Mouse (Mus musculus) heart, postnatal 0 days (tissue): ENCODE data around the gene Thnsl2. TPM values are rescaled to one million over a fixed set of nuclear protein-coding genes. Genes with fewer than 3 reads are reported as not detected.

ENCODE experiments used
- ATAC-seq: fragments of 200-750 bp; cut with Nextera tagmentation; 2 replicates; pipeline ENCODE4 v1.8.0; 2017; ENCODE audit warnings: low read depth, moderate number of reproducible peaks, moderate library complexity; ENCODE audit not compliant: insufficient read depth
- DNase-seq: peaks from one replicate; pipeline ENCODE4 v3.0.0-alpha.2; 2016; ENCODE audit warnings: low spot score
- H3K27ac ChIP-seq: fragments of 300-500 bp; sonication (generic); 2 replicates; pipeline ENCODE4 v1.5.1; 2014; ENCODE audit warnings: low read depth, mild to moderate bottlenecking
- H3K27me3 ChIP-seq: fragments of 300-500 bp; sonication (generic); 2 replicates; pipeline ENCODE4 v1.6.1; 2014; ENCODE audit warnings: low read length, mixed read lengths; ENCODE audit not compliant: control insufficient read depth, insufficient read depth
- H3K36me3 ChIP-seq: fragments of 300-500 bp; sonication (generic); replicated peaks from 2 replicates; pipeline ENCODE4 v1.6.1; 2014; ENCODE audit warnings: low read length, mixed read lengths; ENCODE audit not compliant: control insufficient read depth, insufficient read depth
- H3K4me1 ChIP-seq: fragments of 300-500 bp; sonication (generic); 2 replicates; pipeline ENCODE4 v1.6.1; 2014; ENCODE audit warnings: antibody characterized with exemption; ENCODE audit not compliant: control insufficient read depth, insufficient read depth
- H3K4me2 ChIP-seq: fragments of 300-500 bp; sonication (generic); 2 replicates; pipeline ENCODE4 v1.6.1; 2014; ENCODE audit warnings: low read depth, mild to moderate bottlenecking, low read length, moderate library complexity
- H3K4me3 ChIP-seq: fragments of 300-500 bp; sonication (generic); 2 replicates; pipeline ENCODE4 v1.5.1; 2014; ENCODE audit warnings: low read depth, low read length
- H3K9ac ChIP-seq: fragments of 300-500 bp; sonication (generic); replicated peaks from 2 replicates; pipeline ENCODE4 v1.6.1; 2014; ENCODE audit warnings: low read depth, low read length, mixed read lengths
- H3K9me3 ChIP-seq: fragments of 300-500 bp; sonication (generic); replicated peaks from 2 replicates; pipeline ENCODE4 v1.6.1; 2016; ENCODE audit warnings: low read length; ENCODE audit not compliant: control insufficient read depth
- CTCF ChIP-seq: IDR thresholded peaks from 2 replicates; pipeline ENCODE4 v1.5.1; 2016; ENCODE audit warnings: antibody characterized with exemption, control low read depth, low read depth
- EP300 ChIP-seq: IDR thresholded peaks from 2 replicates; pipeline ENCODE4 v1.6.1; 2016; ENCODE audit warnings: antibody characterized with exemption, low read depth
- whole genome bisulfite sequencing: fragments of 180-500 bp; shearing (Covaris S2); extraction: QIAGEN DNeasy Blood & Tissue Kit; methylation state at CpG from one replicate; pipeline ENCODE4 v1.1.7; 2014; 5-methylcytosine and 5-hydroxymethylcytosine counted together
- polyA plus RNA-seq: library from polyadenylated mRNA; unstranded; fragments of >200 nt; fragmentation: Nextera tagmentation; extraction: Ambion mirVana; gene quantifications from 2 replicates; pipeline ENCODE4 v1.2.1, GENCODE M21; 2015
- total RNA-seq: library from RNA; depleted of rRNA; stranded (reverse); fragments of >200 nt; gene quantifications from 2 replicates; pipeline ENCODE4 v1.2.3, GENCODE M21; 2014; ENCODE audit warnings: low replicate concordance

Gene Thnsl2
- total and polyA plus RNA-seq, 2 experiments from 2014 or later, result 6.9 to 11.1 TPM

- Histone ChIP-seq H3K4me3 (no peak overlapping the region), H3K9ac (no peak overlapping the region), H3K36me3 (no peaks in the 10 kb centered on the region), H3K27me3 (no peaks in the 10 kb centered on the region), H3K27ac (no peak overlapping the region), H3K4me1 (no peaks in the 10 kb centered on the region), H3K9me3 (no peaks in the 10 kb centered on the region), H3K4me2 (no peak overlapping the region)
- ATAC-seq, result no peak
- TF ChIP-seq EP300 (no peak), CTCF (no peak)
- no peak for DNase-seq
- 81% methylated on average over 1 of the region's 1 CpGs for WGBS
Observed at GRCm38 (mm10) chr6:71180596-71180995, 36.4 kb upstream of the Thnsl2 start.

- H3K4me2 ChIP-seq, result no peak overlapping the region
- TF ChIP-seq CTCF (no peak), EP300 (no peak)
- WGBS, result 78% methylated on average over 10 of the region's 10 CpGs
- ATAC-seq, result no peak; the same call in 1 of the 2 replicates
- no peak overlapping the region for H3K9ac ChIP-seq
- H3K9me3 ChIP-seq, result no peaks in the 10 kb centered on the region
- H3K36me3 ChIP-seq, result no peaks in the 10 kb centered on the region
- H3K27ac ChIP-seq, result no peak overlapping the region
- H3K4me1 ChIP-seq, result no peaks in the 10 kb centered on the region
- no peak for DNase-seq
- no peaks in the 10 kb centered on the region for H3K27me3 ChIP-seq
- no peak overlapping the region for H3K4me3 ChIP-seq
Observed at GRCm38 (mm10) chr6:71172812-71173580, 28.8 kb upstream of the Thnsl2 start.

- Histone ChIP-seq H3K27me3 (no peaks in the 10 kb centered on the region), H3K27ac (no peak overlapping the region), H3K4me2 (no peak overlapping the region), H3K9ac (no peak overlapping the region), H3K36me3 (no peaks in the 10 kb centered on the region), H3K4me1 (peaks cover 5% of the 10 kb centered on the region; the same call in 1 of the 2 replicates), H3K4me3 (no peak overlapping the region), H3K9me3 (no peaks in the 10 kb centered on the region)
- WGBS, result 27% methylated on average over 6 of the region's 6 CpGs
- TF ChIP-seq CTCF (peak; percentile 80), EP300 (no peak)
- peak; percentile 64 for ATAC-seq
- peak; percentile 74 for DNase-seq
Observed at GRCm38 (mm10) chr6:71166551-71167169, 22.4 kb upstream of the Thnsl2 start.

GRCm38 (mm10) chr6:71164394-71164793, 20.2 kb upstream of the Thnsl2 start:
- peaks cover 5% of the 10 kb centered on the region; the same call in 1 of the 2 replicates for H3K4me1 ChIP-seq
- peak; percentile 36; the same call in 1 of the 2 replicates for ATAC-seq
- no peak overlapping the region for H3K4me2 ChIP-seq
- WGBS, result 34% methylated on average over 6 of the region's 6 CpGs
- no peak overlapping the region for H3K27ac ChIP-seq
- no peaks in the 10 kb centered on the region for H3K27me3 ChIP-seq
- DNase-seq, result no peak
- no peaks in the 10 kb centered on the region for H3K9me3 ChIP-seq
- TF ChIP-seq CTCF, result no peak
- no peak for TF ChIP-seq EP300
- no peaks in the 10 kb centered on the region for H3K36me3 ChIP-seq
- H3K4me3 ChIP-seq, result no peak overlapping the region
- no peak overlapping the region for H3K9ac ChIP-seq

- peak; percentile 74 for ATAC-seq
- Histone ChIP-seq H3K36me3 (no peaks in the 10 kb centered on the region), H3K9ac (no peak overlapping the region), H3K4me2 (no peak overlapping the region), H3K4me1 (peaks cover 5% of the 10 kb centered on the region; the same call in 1 of the 2 replicates), H3K9me3 (no peaks in the 10 kb centered on the region), H3K27me3 (no peaks in the 10 kb centered on the region), H3K27ac (no peak overlapping the region), H3K4me3 (no peak overlapping the region)
- TF ChIP-seq EP300 (no peak), CTCF (peak; percentile 42)
- 39% methylated on average over 4 of the region's 4 CpGs for WGBS
- DNase-seq, result peak; percentile 59
Observed at GRCm38 (mm10) chr6:71162269-71162668, 18.0 kb upstream of the Thnsl2 start.
